Mouse (Mus musculus): ENCODE measurements around the gene C8b. TPM values are rescaled to one million over a fixed set of nuclear protein-coding genes. Genes with fewer than 3 reads are reported as not detected.

Gene C8b
- total RNA-seq, 2 experiments from 2014 or later = not detected

DNA sequence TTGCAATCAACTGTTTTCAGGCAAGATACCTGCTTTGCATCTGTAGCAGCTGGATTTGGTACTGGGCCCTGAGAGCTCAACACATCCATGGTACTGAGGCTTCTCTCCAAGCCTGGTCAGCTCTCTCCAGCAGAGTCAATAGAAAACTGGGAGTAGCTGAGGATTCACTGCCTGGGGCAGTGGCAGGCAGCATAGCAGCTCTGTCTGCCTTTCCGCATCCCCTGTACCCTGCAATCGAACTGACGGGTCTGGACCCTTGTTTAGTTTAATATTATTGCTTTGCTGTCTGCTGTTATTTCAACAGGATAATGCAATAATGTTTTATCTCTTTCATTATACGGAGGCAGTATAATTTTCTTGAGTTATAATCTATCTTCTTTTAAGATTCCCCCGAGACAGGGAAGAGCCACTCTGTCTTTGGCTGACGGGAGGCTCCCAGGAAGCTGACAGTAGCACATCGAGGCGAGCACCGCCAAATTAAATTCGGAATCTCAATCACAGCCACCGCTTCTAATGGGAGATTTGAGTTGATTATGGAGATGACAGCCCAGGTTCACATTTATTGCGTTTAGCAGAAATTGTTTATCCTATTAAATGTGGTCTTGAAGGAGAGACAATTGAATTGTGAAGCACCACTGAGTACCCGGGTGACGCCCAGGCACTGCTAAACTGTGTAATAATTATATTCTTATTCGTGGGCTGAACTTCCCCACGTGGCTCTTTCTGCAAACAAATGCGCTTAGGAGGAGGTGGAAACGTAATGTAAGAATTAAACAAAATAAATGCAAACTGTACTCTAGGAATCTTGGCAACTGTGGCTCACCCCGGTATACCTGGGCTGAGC lies 39.5 kb downstream of the C8b start:
- no peak for DNase-seq (ENCODE audit: low spot score in 2 of 2)

DNA sequence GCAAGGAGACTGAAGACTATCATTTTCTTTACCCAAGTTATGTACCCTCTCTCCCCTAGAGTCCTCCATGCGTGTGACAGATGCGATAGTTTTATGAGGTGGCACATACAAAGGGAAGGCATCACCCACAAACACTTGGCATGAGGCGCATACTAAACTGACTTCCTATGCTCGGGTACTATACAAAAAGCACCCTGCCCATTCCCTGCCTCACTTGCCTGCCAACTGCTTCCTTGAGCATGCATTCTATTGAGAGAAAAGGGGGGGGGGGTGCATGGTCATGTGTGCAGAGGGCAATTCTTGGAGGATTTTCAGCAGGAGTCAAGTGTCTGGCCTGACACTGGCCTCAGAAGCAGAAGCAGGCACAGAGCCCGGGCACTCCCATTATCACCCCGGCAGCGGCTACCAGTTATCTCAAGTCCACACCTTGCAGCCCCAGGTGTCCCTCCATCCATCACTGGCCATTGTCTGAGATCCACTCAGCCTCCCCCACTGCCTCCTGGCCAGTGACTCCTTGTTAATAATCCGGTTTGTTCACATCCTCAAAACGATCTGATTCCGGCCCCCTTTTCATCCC lies 44.7 kb downstream of the C8b start:
- DNase-seq (ENCODE audit: low spot score in 2 of 2) = no peak

DNA sequence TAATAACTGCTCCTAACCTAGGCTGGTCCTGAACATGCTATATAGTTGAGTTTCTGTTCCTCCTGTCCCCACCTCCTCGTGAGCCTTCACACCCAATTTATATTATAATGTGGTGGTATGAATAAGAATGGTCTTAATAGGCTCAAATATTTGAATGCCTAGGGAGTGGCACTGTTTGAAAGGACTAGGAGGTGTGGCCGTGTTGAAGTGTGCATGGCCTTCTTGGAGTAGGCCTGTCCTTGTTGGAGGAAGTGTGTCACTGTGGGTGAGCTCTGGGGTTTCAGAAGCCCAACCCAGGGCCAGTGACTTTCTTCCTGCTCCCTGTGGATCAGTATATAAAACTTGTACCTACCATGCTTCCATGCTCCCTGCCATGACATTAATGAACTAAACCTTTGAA lies 47.5 kb downstream of the C8b start:
- DNase-seq (ENCODE audit: low spot score in 2 of 2) = no peak

DNA sequence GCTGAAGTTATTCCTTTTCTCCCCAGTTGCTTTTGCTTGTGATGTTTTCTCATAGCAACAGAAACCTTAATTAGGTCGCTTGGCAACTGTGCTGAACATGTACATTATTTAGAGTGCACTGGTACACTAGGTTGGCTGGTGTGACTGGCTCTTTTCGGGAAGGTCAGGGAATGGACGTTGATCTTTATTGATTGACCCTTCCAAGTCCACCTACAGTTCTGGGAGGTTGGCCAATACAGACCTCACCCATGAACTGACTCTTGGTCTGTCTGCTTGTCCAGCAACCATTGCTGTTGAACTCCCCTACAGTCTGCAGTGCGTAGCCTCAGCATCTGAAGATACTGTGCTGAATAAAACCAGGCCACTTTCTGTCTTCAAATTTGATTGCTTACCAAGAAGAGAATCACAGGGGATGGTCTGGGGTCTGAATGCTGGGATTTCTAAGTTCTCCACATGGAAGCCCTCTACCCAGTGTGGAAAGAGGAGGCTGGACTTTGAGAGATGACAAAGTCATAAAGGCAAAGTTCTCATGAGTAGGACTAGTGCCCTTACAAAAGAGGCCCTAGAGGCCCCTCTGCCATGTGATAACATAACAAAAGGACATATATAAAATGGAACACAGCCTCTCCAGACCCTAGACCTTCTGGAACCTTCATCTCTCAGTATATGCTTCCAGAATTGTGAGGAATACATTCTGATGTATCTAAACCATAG lies 50.6 kb downstream of the C8b start:
- no peak for DNase-seq (ENCODE audit: low spot score in 2 of 2)

DNA sequence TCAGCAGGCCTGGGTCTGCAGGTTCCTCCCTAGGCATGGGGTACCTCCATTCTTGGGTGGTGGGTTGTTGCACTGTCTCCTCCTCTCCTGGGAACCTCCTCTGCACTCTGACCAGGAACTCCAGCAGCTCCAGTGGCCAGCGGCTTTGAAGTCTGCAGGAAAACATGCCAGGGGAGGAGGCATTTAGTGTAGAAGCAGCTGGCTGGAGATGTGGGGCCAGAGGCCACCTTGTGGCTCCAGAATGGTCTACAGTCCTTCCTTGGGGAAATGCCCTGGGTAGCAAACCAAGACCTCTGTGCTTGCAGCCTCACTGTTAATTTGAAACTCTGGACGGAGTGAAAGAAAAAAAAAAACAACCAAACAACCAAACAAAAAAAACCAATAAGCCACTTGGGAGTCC lies 51.4 kb downstream of the C8b start:
- no peak for DNase-seq (ENCODE audit: low spot score in 2 of 2)

DNA sequence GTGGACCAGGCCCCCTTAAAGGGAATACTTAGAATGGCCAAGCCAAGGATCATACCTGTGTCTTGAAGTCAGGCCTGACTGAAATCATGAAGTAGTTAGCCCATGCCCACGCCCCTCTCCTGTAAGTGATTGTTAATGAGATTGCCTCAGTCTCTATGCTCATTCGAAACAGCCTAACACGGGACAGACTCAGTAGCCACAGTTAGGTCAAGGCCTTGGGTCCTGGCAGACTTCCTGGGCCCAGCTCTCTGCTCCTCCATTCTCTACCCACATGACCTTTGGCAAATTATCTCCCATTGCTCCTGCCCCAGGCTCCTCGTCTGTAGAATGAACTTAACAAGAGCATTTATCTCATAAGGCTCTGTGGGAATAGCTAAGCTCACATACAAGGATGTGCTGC lies 52.9 kb downstream of the C8b start:
- peak in 1 of 2 experiments; percentile 19 for DNase-seq (ENCODE audit: low spot score in 2 of 2)

DNA sequence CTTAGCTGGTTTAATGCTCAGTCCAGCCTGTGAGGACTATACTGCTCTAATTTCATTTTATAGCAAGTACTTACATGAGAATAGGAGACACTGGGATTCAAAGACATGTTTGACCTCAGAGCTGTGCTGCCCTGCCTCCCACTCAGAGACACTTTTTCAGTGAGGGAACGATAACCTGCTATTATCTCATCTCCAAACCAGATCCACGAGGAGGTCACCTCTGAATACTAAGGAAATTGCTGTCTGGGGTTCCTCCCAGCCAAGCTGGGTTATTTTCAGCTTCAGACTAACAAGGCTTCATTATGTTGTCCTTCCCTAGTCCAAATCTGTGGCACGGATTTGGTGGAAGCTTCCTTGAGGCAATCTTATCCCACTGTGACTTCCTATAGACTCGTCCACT lies 53.8 kb downstream of the C8b start:
- DNase-seq (ENCODE audit: low spot score in 2 of 2) = no peak

DNA sequence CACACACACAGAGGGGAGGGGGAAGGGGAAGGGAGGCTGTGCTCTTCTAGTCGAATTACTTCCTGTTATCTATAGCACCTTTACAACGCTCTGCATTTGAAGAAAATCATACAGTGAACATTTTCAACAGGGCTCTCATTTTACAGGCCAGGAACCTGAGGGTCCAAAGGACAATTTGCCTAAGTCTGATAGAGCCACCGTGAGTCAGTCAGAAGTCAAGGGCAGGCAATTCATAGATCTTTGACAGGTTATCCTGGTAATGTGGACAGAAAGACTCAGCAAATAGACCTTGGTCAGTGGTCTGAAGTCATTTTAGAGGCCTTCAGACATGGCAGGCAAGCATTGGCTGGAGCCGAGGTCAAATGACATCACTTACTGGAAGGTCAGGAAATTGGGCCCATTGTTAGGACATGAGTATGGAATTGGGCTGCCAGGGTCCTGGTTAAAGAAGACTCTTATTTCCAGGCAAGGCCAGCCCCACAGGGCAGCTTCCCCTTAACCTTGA lies 57.5 kb downstream of the C8b start:
- peak in 1 of 2 experiments; percentile 35 for DNase-seq (ENCODE audit: low spot score in 2 of 2)

DNA sequence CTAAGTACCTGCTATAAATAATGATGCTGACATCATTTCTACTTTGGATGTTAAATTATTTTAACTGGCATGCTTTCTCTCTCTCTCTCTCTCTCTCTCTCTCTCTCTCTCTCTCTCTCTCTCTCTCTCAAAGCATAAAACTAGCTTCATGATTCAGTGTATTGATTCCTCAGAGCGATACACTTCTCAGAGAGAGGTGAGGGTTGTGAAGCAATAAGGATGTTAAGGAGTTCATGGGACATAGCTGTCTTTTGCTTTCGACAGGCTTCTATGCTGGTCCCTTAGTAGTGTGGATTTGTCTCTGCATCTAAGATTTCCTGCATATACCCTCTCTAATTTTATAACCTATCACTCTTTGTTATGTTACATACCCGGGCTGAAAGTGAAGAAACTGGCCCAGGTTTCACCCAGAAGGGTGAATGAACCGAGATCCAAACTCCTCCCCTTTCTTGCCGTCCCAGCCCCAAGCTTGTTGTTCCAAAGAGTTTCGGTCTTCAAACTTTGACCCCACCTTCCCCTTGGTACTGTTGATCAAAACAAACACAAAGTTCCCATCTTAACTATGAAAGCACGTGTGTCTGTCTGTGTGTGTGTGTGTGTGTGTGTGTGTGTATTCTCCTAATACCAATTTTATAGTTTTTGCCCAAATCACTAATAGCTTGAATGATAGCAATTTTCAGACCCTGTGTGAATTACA lies 58.4 kb downstream of the C8b start:
- no peak for DNase-seq (ENCODE audit: low spot score in 2 of 2)

DNA sequence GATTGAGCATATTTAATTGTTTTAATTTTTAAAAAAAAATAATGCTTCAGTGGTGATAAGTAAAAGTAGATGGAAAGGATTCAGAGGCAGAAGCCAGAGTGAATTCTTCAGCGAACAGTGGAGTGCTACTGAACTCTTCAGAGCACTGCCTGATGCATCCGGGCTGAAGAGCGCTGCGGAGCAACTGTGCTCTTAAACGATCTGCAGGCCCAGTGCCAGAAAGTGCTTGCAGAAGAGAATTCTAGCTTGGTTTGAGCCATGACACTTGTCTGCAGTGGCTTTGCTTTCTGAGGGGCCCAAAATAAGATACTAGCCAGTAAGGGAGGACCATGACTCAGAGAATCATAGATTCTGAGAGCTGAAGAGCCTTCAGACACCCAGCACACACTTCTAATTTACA lies 62.8 kb downstream of the C8b start:
- no peak for DNase-seq (ENCODE audit: low spot score in 2 of 2)

DNA sequence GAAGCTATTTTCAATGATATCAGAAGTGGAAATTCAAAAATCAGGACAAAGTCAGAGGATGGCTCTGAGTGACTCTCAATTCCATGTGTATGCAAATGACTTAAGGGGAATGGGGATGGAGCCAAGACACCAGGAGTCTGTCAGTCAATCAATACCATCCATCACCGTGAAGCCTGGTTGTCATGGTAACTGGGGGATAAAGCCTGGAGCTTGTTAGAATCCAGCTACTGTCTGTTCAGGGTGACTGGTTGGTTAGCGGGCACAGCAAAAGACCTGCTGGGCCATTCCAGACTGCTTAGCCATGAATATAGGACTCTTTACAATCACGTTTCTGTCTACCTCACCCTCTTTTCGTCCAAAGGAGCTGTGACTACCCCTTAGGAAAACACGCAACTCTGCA lies 69.0 kb downstream of the C8b start:
- DNase-seq (ENCODE audit: low spot score in 2 of 2) = no peak

DNA sequence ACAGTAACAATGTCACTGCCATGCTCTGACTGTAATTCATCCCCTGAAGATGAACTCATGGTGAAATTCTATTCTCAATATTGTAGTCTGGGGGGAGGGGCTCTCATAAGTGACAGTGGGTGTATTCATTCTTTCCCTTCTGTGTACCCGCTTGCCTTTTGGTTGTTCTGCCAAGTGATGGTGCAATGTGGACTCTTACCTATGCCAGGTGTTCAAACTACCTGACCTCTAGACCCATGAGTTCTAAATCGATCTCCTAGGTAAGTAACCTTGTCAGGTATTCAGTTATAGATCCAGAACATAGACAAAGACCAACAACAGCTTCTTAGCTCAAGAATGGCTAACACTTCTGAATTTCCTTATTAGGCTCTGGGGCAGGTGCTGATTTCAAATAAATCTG lies 72.2 kb downstream of the C8b start:
- DNase-seq (ENCODE audit: low spot score in 2 of 2) = no peak

DNA sequence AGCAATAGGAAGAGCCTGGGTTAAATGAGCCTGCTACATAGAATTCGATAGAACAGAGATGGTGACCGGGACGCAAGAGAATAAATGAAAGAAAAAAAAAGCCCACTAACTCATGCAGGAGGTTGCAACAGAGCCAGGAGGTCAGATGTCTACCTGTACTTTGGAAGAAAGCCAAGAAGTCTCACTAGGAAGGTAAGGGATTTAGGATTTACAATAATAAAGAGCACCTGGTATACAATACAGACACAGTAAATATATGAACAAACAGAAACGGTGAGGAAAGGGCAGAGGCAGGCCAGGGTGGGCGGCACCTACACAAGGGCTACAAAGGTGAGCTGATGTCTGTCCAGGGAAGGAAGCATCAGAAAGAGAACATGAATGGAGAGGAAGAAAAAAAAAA lies 76.1 kb downstream of the C8b start:
- no peak for DNase-seq (ENCODE audit: low spot score in 2 of 2)

DNA sequence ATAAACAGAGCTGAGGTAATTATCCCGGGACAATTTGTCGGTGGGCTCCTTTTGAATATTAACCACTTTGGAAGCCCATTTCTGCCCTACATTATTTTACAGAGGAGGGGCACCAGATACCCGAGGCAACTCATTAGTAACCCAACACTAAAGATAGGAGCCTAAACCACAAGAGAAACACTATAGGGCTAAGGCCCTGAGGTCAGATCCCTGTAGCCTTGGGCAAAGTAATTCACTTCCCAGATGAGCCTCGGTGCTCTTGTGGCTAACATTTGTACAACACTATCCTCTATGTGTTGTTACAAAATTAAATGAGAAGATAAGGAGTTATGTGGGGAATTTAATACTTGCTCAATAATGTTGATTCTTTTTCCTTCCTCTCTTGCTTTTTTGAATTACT lies 77.4 kb downstream of the C8b start:
- DNase-seq (ENCODE audit: low spot score in 2 of 2) = no peak

Other genes starting within 250 kb of the C8b start
- gene Gm17662, start 91.0 kb downstream of the C8b start, total RNA-seq (2021) = not detected
- gene C8a, start 110.1 kb downstream of the C8b start, total RNA-seq (2021) = under 1 TPM in 1 of 2 experiments, not detected in 1; 0.13 TPM
- gene Fyb2, start 147.1 kb downstream of the C8b start, total RNA-seq (2021) = under 1 TPM; 0.26 to 0.73 TPM